Mouse (Mus musculus): ENCODE results near the gene Cpxm2.

DNA sequence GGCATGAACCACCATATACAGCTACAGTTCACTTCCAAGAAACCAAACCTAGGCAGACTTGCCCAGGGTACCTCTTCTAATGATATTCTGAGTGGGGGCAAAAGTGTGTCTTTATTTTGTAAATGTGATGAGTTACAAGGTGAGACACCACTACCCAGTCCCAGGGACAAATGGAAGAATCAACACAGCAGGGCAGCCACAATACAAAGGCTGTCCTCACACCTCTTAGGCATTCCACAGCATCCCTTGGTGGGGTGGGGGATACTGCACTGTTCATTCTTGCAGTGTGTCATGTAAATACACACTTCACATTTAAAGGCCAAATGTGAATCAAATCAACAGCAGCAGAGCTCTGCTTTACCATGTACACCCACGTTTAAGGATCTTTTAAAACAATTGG is 162.3 kb downstream of the Cpxm2 start:
- TF ChIP-seq TAL1 (conservative IDR thresholded peaks at IDR 0.05; ENCODE audit: low read depth, low read length) (no peak), CTCF (IDR thresholded peaks at IDR 0.05; ENCODE audit: low read depth, low read length) (no peak), GATA1 (IDR thresholded peaks at IDR 0.05; ENCODE audit: borderline replicate concordance, low read length) (no peak), GATA2 (IDR thresholded peaks at IDR 0.05; ENCODE audit: borderline replicate concordance, low read depth, low read length) (no peak), POLR2AphosphoS5 (IDR thresholded peaks at IDR 0.05; ENCODE audit: insufficient replicate concordance, low read depth, low read length) (no peak)

All from G1E (cell line).